Mouse (Mus musculus): ENCODE data around the gene Kif5a. TPM values are rescaled to one million over a fixed set of nuclear protein-coding genes. Genes with fewer than 3 reads are reported as not detected.

Gene Kif5a
- polyA plus RNA-seq, 1 experiment = 3.7 TPM

DNA sequence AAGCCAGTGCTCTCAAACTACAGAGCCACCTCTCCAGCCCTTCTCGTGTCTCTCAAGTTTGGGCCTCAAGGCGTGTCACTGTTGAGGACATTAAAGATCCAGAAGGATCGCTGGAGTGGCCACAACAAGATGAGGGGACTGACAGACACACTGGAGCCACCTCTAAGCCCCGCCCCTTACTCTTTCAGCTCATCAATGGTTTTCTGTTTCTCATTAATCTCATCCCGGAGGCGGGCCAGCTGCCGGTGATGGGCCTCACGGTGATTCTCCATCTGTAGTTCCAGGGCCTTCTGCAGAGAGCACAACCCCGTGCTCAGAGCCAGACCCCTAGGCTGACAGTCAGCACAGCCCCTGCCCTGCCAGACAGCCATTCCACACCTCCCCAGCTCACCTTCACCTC lies 26.6 kb downstream of the Kif5a start:
- DNase-seq = no peak

DNA sequence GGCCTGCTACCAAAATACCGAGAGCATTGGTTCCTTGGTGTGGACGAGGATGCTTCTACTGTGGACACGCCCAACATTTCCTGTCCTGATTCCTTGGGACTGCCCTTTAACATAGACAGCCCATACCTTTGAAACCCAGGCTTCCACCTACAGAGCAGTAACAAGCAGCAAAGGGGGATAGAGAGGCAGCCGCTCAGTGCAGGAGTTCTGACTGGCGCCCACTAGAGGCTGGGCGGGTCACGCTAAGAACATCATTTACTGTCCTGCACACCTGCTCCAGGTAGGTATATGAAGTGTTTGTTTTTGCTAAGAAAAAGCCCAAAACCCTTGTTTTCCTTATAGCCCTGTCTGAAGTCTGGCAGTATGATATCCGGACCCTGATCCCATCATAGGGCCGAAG lies 30.0 kb downstream of the Kif5a start:
- Histone ChIP-seq H3K36me3 (ENCODE audit: control insufficient read depth, insufficient read depth, low read length) (no peaks in the 10 kb centered on the region), H3K27ac (ENCODE audit: insufficient read depth, low read depth, low read length) (no peak overlapping the region), H3K27me3 (replicated peaks; ENCODE audit: control insufficient read depth, insufficient read depth, low read length) (no peaks in the 10 kb centered on the region), H3K4me1 (ENCODE audit: control insufficient read depth, insufficient read depth, low read length) (no peaks in the 10 kb centered on the region), H3K4me3 (ENCODE audit: insufficient read depth, low read depth, low read length) (no peak overlapping the region)
- no peak for DNase-seq
- WGBS = 81% methylated on average over 9 of the region's 9 CpGs
- TF ChIP-seq POLR2A (IDR thresholded peaks at IDR 0.05; ENCODE audit: low read depth, low read length) (no peak), CTCF (conservative IDR thresholded peaks at IDR 0.05; ENCODE audit: insufficient read depth, insufficient read length, low read depth, low read length) (peak; percentile 40; the same call in 1 of the 2 replicates)

More for the DNA sequence above, 26.6 kb downstream of the Kif5a start:
- Histone ChIP-seq H3K4me1 (ENCODE audit: control insufficient read depth, insufficient read depth, low read length) (no peaks in the 10 kb centered on the region), H3K27ac (ENCODE audit: insufficient read depth, low read depth, low read length) (no peak overlapping the region), H3K4me3 (ENCODE audit: insufficient read depth, low read depth, low read length) (no peak overlapping the region), H3K36me3 (ENCODE audit: control insufficient read depth, insufficient read depth, low read length) (no peaks in the 10 kb centered on the region), H3K27me3 (replicated peaks; ENCODE audit: control insufficient read depth, insufficient read depth, low read length) (no peaks in the 10 kb centered on the region)
- TF ChIP-seq CTCF (conservative IDR thresholded peaks at IDR 0.05; ENCODE audit: insufficient read depth, insufficient read length, low read depth, low read length) (no peak), POLR2A (IDR thresholded peaks at IDR 0.05; ENCODE audit: low read depth, low read length) (no peak)
- WGBS = 44% methylated on average over 9 of the region's 9 CpGs

DNA sequence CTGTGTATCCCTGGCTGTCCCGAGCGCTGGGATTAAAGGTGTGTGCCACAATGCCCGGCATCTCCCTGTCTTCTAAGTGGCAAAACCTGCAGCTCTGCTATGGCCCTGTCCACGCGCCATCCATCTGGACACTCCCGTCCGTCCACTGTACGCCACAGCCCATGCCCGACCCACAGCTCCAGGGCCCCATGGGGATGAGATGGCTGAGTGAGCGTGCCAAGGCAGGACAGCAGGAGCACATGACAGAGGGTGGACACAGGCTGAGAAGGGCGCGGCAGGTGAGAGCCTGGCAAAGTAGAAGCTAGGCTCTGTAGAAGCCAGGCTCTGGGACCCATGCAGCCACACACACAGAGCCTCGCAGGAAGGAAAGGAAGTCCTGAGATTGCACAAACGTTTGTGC lies 31.4 kb downstream of the Kif5a start:
- TF ChIP-seq CTCF (conservative IDR thresholded peaks at IDR 0.05; ENCODE audit: insufficient read depth, insufficient read length, low read depth, low read length) = no peak
- no peak for TF ChIP-seq POLR2A (IDR thresholded peaks at IDR 0.05; ENCODE audit: low read depth, low read length)
- H3K4me1 ChIP-seq (ENCODE audit: control insufficient read depth, insufficient read depth, low read length) = no peaks in the 10 kb centered on the region
- WGBS = 72% methylated on average over 14 of the region's 14 CpGs
- H3K27ac ChIP-seq (ENCODE audit: insufficient read depth, low read depth, low read length) = no peak overlapping the region
- no peak for DNase-seq
- no peaks in the 10 kb centered on the region for H3K36me3 ChIP-seq (ENCODE audit: control insufficient read depth, insufficient read depth, low read length)
- no peaks in the 10 kb centered on the region for H3K27me3 ChIP-seq (replicated peaks; ENCODE audit: control insufficient read depth, insufficient read depth, low read length)
- H3K4me3 ChIP-seq (ENCODE audit: insufficient read depth, low read depth, low read length) = no peak overlapping the region

DNA sequence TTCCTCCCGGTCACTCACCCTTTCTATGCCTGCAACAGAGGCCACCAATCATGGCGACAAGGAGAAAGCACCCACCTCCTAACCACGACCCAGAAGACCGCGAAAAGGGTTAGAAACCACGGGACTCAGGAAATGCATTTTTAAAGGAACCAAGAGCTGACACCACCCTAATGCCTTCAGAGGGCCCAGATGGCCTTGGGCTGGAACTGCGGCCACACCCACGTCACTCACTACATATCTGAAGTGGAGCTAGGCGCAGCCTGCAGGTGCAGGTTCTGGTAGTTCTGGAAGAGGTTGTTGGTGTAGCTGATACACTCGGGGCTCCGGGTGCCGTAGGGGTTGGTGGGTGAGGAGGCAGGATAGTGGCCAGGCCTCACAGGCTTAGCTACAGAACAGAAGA lies 32.5 kb downstream of the Kif5a start:
- WGBS = 78% methylated on average over 12 of the region's 12 CpGs
- TF ChIP-seq POLR2A (IDR thresholded peaks at IDR 0.05; ENCODE audit: low read depth, low read length) (no peak), CTCF (conservative IDR thresholded peaks at IDR 0.05; ENCODE audit: insufficient read depth, insufficient read length, low read depth, low read length) (no peak)
- Histone ChIP-seq H3K4me3 (ENCODE audit: insufficient read depth, low read depth, low read length) (no peak overlapping the region), H3K27me3 (replicated peaks; ENCODE audit: control insufficient read depth, insufficient read depth, low read length) (no peaks in the 10 kb centered on the region), H3K36me3 (ENCODE audit: control insufficient read depth, insufficient read depth, low read length) (no peaks in the 10 kb centered on the region), H3K27ac (ENCODE audit: insufficient read depth, low read depth, low read length) (no peak overlapping the region), H3K4me1 (ENCODE audit: control insufficient read depth, insufficient read depth, low read length) (no peaks in the 10 kb centered on the region)
- no peak for DNase-seq

DNA sequence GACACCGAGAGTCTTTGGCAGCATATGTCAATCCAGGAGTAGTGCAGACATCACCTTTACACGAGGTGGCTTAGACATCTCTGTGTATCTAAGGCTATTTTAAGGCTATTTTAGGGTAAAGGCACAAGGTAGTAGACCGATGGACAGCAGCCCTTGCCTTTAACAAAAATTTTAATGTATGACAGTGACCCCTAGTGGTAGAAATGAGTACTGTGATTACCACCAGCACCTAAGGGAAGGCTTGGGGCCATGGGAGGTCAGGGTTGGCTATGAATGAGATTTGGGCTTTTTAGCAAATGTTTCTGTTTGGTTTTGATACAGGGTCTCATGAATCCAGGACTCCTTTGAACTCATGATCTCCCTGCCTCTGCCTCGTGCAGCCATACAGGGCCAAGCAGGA lies 34.3 kb downstream of the Kif5a start:
- DNase-seq = peak; percentile 75
- Histone ChIP-seq H3K4me3 (ENCODE audit: insufficient read depth, low read depth, low read length) (no peak overlapping the region), H3K4me1 (ENCODE audit: control insufficient read depth, insufficient read depth, low read length) (no peaks in the 10 kb centered on the region), H3K36me3 (ENCODE audit: control insufficient read depth, insufficient read depth, low read length) (no peaks in the 10 kb centered on the region), H3K27ac (ENCODE audit: insufficient read depth, low read depth, low read length) (no peak overlapping the region), H3K27me3 (replicated peaks; ENCODE audit: control insufficient read depth, insufficient read depth, low read length) (no peaks in the 10 kb centered on the region)
- WGBS = 18% methylated on average over 4 of the region's 4 CpGs
- TF ChIP-seq CTCF (conservative IDR thresholded peaks at IDR 0.05; ENCODE audit: insufficient read depth, insufficient read length, low read depth, low read length) (peak; percentile 67), POLR2A (IDR thresholded peaks at IDR 0.05; ENCODE audit: low read depth, low read length) (no peak)

DNA sequence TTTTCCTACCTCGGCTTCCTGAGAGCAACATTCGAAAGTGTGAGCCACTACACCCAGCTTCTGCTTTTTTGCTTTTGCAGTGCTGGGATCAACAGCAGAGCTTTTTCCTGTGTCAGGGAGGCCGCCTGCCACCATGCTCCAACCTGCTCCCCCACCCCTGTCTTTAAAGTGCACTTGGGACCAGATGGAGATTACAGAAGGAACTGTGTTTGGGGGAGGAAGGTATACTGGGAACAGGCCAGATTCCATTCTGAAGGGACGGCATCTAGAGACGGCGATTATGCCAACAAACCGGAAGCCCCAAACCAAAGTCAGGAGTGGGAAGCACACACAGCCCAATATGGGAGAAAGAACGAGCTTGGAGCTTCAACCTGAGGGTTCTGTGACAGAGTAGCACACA lies 36.0 kb downstream of the Kif5a start:
- DNase-seq = no peak
- WGBS = 86% methylated on average over 8 of the region's 8 CpGs
- TF ChIP-seq CTCF (conservative IDR thresholded peaks at IDR 0.05; ENCODE audit: insufficient read depth, insufficient read length, low read depth, low read length) (no peak), POLR2A (IDR thresholded peaks at IDR 0.05; ENCODE audit: low read depth, low read length) (no peak)
- Histone ChIP-seq H3K36me3 (ENCODE audit: control insufficient read depth, insufficient read depth, low read length) (no peaks in the 10 kb centered on the region), H3K27me3 (replicated peaks; ENCODE audit: control insufficient read depth, insufficient read depth, low read length) (no peaks in the 10 kb centered on the region), H3K4me1 (ENCODE audit: control insufficient read depth, insufficient read depth, low read length) (no peaks in the 10 kb centered on the region), H3K27ac (ENCODE audit: insufficient read depth, low read depth, low read length) (no peak overlapping the region), H3K4me3 (ENCODE audit: insufficient read depth, low read depth, low read length) (no peak overlapping the region)

DNA sequence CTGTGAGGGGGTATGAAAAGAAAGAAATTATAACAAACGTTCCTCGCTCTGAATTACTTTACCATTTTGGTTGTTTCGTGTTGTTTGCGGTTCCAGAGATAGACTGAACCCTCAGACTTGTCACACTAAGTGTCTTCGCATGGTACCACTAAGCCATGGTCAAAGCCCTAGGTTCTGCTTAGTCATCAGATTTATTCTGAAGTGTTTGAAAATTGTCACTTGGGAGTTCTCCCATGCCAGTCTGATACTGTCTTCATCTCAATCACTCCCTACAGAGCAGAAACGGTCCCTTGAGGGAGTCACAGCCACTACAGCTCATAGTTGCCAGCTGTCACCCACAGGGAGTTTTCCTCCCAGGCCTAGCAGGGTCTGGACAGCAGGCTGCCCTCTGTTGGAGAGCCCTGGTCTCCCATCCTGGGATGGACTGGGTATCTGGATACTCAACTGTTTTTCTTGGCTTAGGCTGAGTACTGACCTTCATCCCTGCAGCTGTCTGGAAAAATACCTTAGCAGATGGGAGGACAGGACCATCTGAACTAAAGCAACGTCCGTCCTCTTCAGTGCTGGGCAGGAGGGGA lies 36.7 kb downstream of the Kif5a start:
- DNase-seq = peak; percentile 51

More for the DNA sequence above, 36.7 kb downstream of the Kif5a start:
- 65% methylated on average over 8 of the region's 8 CpGs for WGBS
- Histone ChIP-seq H3K27ac (ENCODE audit: insufficient read depth, low read depth, low read length) (no peak overlapping the region), H3K4me1 (ENCODE audit: control insufficient read depth, insufficient read depth, low read length) (no peaks in the 10 kb centered on the region), H3K36me3 (ENCODE audit: control insufficient read depth, insufficient read depth, low read length) (no peaks in the 10 kb centered on the region), H3K27me3 (replicated peaks; ENCODE audit: control insufficient read depth, insufficient read depth, low read length) (no peaks in the 10 kb centered on the region), H3K4me3 (ENCODE audit: insufficient read depth, low read depth, low read length) (no peak overlapping the region)
- peak; percentile 51; the same call in 1 of the 2 replicates for TF ChIP-seq CTCF (conservative IDR thresholded peaks at IDR 0.05; ENCODE audit: insufficient read depth, insufficient read length, low read depth, low read length)
- no peak for TF ChIP-seq POLR2A (IDR thresholded peaks at IDR 0.05; ENCODE audit: low read depth, low read length)
